Mouse (Mus musculus) duodenum, adult 2 months (tissue): ENCODE results near the gene Gm13306. TPM values are rescaled to one million over a fixed set of nuclear protein-coding genes. Genes with fewer than 3 reads are reported as not detected.

ENCODE experiments used
- polyA plus RNA-seq: library from polyadenylated mRNA; depleted of rRNA; stranded (reverse); fragments of >200 nt; gene quantifications from 2 replicates; pipeline ENCODE4 v1.2.3, GENCODE M21; 2012; ENCODE audit warnings: low replicate concordance; rRNA removed

The Gm13306 gene
- not detected in 2 replicates for polyA plus RNA-seq

DNA sequence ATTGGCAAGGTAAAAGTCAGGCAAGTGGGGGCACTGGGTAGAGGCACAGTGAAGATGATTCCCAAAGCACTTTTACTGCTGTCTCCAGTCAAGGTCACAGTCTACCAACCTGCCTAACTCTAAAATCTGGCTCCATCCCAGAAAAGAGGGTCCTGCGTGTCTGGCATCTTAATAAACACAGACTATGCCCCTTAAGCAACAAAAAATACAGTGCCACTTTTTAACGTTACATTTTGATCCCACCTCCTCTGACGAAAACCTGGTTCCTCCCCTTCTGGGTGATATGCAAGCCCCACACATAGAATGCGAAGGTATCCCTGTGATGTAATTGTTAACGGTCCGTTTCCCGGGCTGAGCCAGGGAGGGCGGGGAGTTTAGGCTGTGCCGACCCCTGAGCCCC is at the start of gene Gm13306:
TSS of gene Gm13306 (plus strand) at position 301 of the 400 bp plus-strand sequence.

DNA sequence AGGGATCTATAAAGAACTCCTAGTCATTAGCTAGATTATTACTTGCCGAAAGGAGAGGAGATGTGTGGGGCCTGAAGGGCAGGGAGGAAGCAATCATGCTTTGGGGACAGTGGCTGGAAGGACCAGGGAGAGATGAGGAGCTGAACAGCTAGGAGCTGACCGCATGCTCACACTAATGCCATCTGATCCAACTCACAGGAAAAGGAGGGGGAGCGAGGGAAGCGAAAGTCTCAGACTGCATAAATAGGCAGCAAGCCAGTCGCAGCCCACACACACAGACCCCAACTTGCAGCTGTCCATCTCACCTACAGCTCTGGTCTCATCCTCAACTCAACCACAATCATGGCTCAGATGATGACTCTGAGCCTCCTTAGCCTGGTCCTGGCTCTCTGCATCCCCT is 38.7 kb upstream of the Gm13306 start, which contains the start of gene Gm13304:
TSS of gene Gm13304 (plus strand) at position 301 of the 400 bp plus-strand sequence.

DNA sequence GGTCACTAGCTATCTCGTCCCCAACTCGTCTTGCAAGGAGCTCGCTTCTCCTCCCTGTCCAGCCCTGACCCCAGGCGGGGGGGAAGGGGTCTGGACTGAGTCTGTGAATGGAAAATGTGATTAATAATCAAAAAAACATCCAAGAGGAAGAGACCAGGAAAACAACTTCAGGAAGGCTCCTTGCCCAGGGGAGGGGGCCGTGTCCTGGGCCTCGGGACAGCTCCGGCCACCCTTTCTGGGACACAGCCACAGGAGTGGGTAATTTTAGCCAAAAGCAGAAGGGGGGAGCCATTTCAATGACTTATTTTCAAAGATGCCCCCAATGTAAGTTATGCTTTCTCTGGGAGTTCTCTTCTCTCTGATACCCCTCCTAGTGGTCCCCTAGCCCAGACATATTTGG is 15.3 kb downstream of the Gm13306 start, which contains the start of gene Gm13305:
TSS of gene Gm13305 (minus strand) at position 101 of the 400 bp plus-strand sequence.

Other genes with a start within 250 kb of the Gm13306 start
- gene Gm21541, start 249.8 kb upstream of the Gm13306 start, polyA plus RNA-seq: 2.4 TPM in 1 of 2 replicates, not detected in the other
- gene Gm20878, start 211.9 kb upstream of the Gm13306 start, polyA plus RNA-seq: 0.36 and 6.1 TPM in 2 replicates
- gene Fam205a4, start 187.4 kb upstream of the Gm13306 start, polyA plus RNA-seq: not detected in 2 replicates
- not detected in 2 replicates for gene Gm21093, start 118.7 kb upstream of the Gm13306 start, polyA plus RNA-seq
- gene Gm3893, start 62.2 kb upstream of the Gm13306 start, polyA plus RNA-seq: not detected in 2 replicates
- gene Gm13304, start 38.6 kb upstream of the Gm13306 start, polyA plus RNA-seq: 0.28 TPM in 1 of 2 replicates, not detected in the other
- gene Gm13305, start 15.2 kb downstream of the Gm13306 start, polyA plus RNA-seq: not detected in 2 replicates
- gene Gm10600, start 87.2 kb downstream of the Gm13306 start, polyA plus RNA-seq: not detected in 2 replicates
- gene Ccl21b, start 102.3 kb downstream of the Gm13306 start, polyA plus RNA-seq: 1.1 TPM in 1 of 2 replicates, not detected in the other
- gene Gm21953, start 140.8 kb downstream of the Gm13306 start, polyA plus RNA-seq: not detected in 2 replicates
- not detected in 2 replicates for gene Fam205a3, start 164.9 kb downstream of the Gm13306 start, polyA plus RNA-seq